Mouse (Mus musculus) bone marrow macrophage, adult 2 months (primary cell): Measurements from ENCODE around the gene Gm47841. TPM values are rescaled to one million over a fixed set of nuclear protein-coding genes. Genes with fewer than 3 reads are reported as not detected.

Source experiments
- H3K27ac ChIP-seq: 2 replicates; pipeline ENCODE4 v1.5.1; 2012; ENCODE audit warnings: low read depth, low read length; ENCODE audit not compliant: insufficient read depth
- H3K4me1 ChIP-seq: 2 replicates; pipeline ENCODE4 v1.6.1; 2012; ENCODE audit warnings: low read length; ENCODE audit not compliant: control insufficient read depth, insufficient read depth
- H3K4me3 ChIP-seq: 2 replicates; pipeline ENCODE4 v1.5.1; 2012; ENCODE audit warnings: mild to moderate bottlenecking, low read length, moderate library complexity; ENCODE audit not compliant: insufficient read depth
- CTCF ChIP-seq: IDR thresholded peaks from 2 replicates; pipeline ENCODE4 v1.5.1; 2012; ENCODE audit warnings: low read depth, mild to moderate bottlenecking, low read length, moderate library complexity
- POLR2A ChIP-seq: IDR thresholded peaks from 2 replicates; pipeline ENCODE4 v1.6.1; 2012; ENCODE audit warnings: mild to moderate bottlenecking, low read depth, low read length, borderline replicate concordance
- polyA plus RNA-seq: library from polyadenylated mRNA; stranded (reverse); fragments of >200 nt; gene quantifications from 2 replicates; pipeline ENCODE4 v1.2.4, GENCODE M21; 2012; ENCODE audit not compliant: missing spikeins, insufficient read depth, insufficient read length

The Gm47841 gene
- polyA plus RNA-seq, 1 experiment: not detected

GRCm38 (mm10) chr15:101065069-101065468, 17.9 kb upstream of the Gm47841 start:
- no peaks in the 10 kb centered on the region for H3K4me1 ChIP-seq
- H3K4me3 ChIP-seq: no peak overlapping the region
- no peak for TF ChIP-seq CTCF
- no peak for TF ChIP-seq POLR2A
- H3K27ac ChIP-seq: no peak overlapping the region

GRCm38 (mm10) chr15:101060280-101060852, 13.2 kb upstream of the Gm47841 start:
- H3K27ac ChIP-seq: no peak overlapping the region
- TF ChIP-seq CTCF: no peak
- no peak for TF ChIP-seq POLR2A
- no peak overlapping the region for H3K4me3 ChIP-seq
- H3K4me1 ChIP-seq: no peaks in the 10 kb centered on the region

- no peak overlapping the region for H3K4me3 ChIP-seq
- H3K27ac ChIP-seq: no peak overlapping the region
- H3K4me1 ChIP-seq: no peaks in the 10 kb centered on the region
- TF ChIP-seq POLR2A (no peak), CTCF (no peak)
These were observed 12.5 kb upstream of the Gm47841 start for GRCm38 (mm10) chr15:101059570-101060279.

- no peak for TF ChIP-seq CTCF
- no peak for TF ChIP-seq POLR2A
- Histone ChIP-seq H3K27ac (no peak overlapping the region), H3K4me1 (no peaks in the 10 kb centered on the region), H3K4me3 (no peak overlapping the region)
These were observed 9.0 kb upstream of the Gm47841 start for GRCm38 (mm10) chr15:101056225-101056624.

- no peaks in the 10 kb centered on the region for H3K4me1 ChIP-seq
- TF ChIP-seq CTCF (no peak), POLR2A (no peak)
These were observed 7.3 kb upstream of the Gm47841 start for GRCm38 (mm10) chr15:101054541-101054940.

GRCm38 (mm10) chr15:101053832-101054459, 6.7 kb upstream of the Gm47841 start:
- TF ChIP-seq CTCF (no peak), POLR2A (no peak)
- Histone ChIP-seq H3K27ac (no peak overlapping the region), H3K4me1 (no peaks in the 10 kb centered on the region), H3K4me3 (no peak overlapping the region)

More at GRCm38 (mm10) chr15:101054541-101054940, 7.3 kb upstream of the Gm47841 start:
- no peak overlapping the region for H3K4me3 ChIP-seq
- H3K27ac ChIP-seq: no peak overlapping the region

GRCm38 (mm10) chr15:101052560-101053501, 5.6 kb upstream of the Gm47841 start:
- H3K4me3 ChIP-seq: no peak overlapping the region
- no peak for TF ChIP-seq POLR2A
- TF ChIP-seq CTCF: no peak
- H3K27ac ChIP-seq: no peak overlapping the region
- H3K4me1 ChIP-seq: no peaks in the 10 kb centered on the region

GRCm38 (mm10) chr15:101051869-101052268, 4.7 kb upstream of the Gm47841 start:
- H3K27ac ChIP-seq: no peak overlapping the region
- H3K4me3 ChIP-seq: no peak overlapping the region
- no peaks in the 10 kb centered on the region for H3K4me1 ChIP-seq
- no peak for TF ChIP-seq POLR2A
- TF ChIP-seq CTCF: no peak

- TF ChIP-seq POLR2A (no peak), CTCF (no peak)
- no peaks in the 10 kb centered on the region for H3K4me1 ChIP-seq
- H3K4me3 ChIP-seq: no peak overlapping the region
- H3K27ac ChIP-seq: no peak overlapping the region
These were observed 1.2 kb upstream of the Gm47841 start for GRCm38 (mm10) chr15:101048338-101048896.
